Mouse (Mus musculus): ENCODE data around the gene Zmpste24.

- TF ChIP-seq CTCF (IDR thresholded peaks at IDR 0.05; ENCODE audit: borderline replicate concordance, control insufficient read depth, extremely low read depth, insufficient read depth, low read length, poor library complexity): no peak
- no peak for TF ChIP-seq POLR2A (IDR thresholded peaks at IDR 0.05; ENCODE audit: control insufficient read depth, extremely low read depth, insufficient read depth, low read length, poor library complexity)
These were observed 69.9 kb downstream of the Zmpste24 start for GRCm38 (mm10) chr4:121028146-121028545.

Measured in thymus, adult 2 months (tissue).